Mouse (Mus musculus): ENCODE data around the gene Ncoa3. TPM values are rescaled to one million over a fixed set of nuclear protein-coding genes. Genes with fewer than 3 reads are reported as not detected.

Ncoa3 gene
- polyA plus RNA-seq, 1 experiment from 2014 or later = 11.6 TPM

- no peaks in the 10 kb centered on the region for H3K36me3 ChIP-seq (ENCODE audit: control insufficient read depth, insufficient read depth, low read length)
- no peak overlapping the region for H3K27ac ChIP-seq (ENCODE audit: low read depth, low read length)
- no peaks in the 10 kb centered on the region for H3K27me3 ChIP-seq (replicated peaks; ENCODE audit: control insufficient read depth, insufficient read depth, low read length)
- H3K4me3 ChIP-seq (ENCODE audit: low read length) = no peak overlapping the region
- H3K4me2 ChIP-seq (ENCODE audit: low read length) = no peak overlapping the region
- ATAC-seq = no peak
- H3K9ac ChIP-seq (ENCODE audit: low read depth, low read length) = no peak overlapping the region
- H3K4me1 ChIP-seq (ENCODE audit: control insufficient read depth, insufficient read depth, low read depth, low read length) = peaks cover 5% of the 10 kb centered on the region
- no peaks in the 10 kb centered on the region for H3K9me3 ChIP-seq (ENCODE audit: control insufficient read depth, low read length)
- WGBS = 66% methylated on average over 16 of the region's 16 CpGs
Observed at GRCm38 (mm10) chr2:165982512-165983389, 9.7 kb upstream of the Ncoa3 start.

GRCm38 (mm10) chr2:165984318-165984717 lies 8.1 kb upstream of the Ncoa3 start:
- peaks cover 5% of the 10 kb centered on the region for H3K4me1 ChIP-seq (ENCODE audit: control insufficient read depth, insufficient read depth, low read depth, low read length)
- no peak for ATAC-seq
- 96% methylated on average over 1 of the region's 1 CpGs for WGBS
- no peak overlapping the region for H3K9ac ChIP-seq (ENCODE audit: low read depth, low read length)
- H3K36me3 ChIP-seq (ENCODE audit: control insufficient read depth, insufficient read depth, low read length) = no peaks in the 10 kb centered on the region
- no peaks in the 10 kb centered on the region for H3K9me3 ChIP-seq (ENCODE audit: control insufficient read depth, low read length)
- no peaks in the 10 kb centered on the region for H3K27me3 ChIP-seq (replicated peaks; ENCODE audit: control insufficient read depth, insufficient read depth, low read length)
- no peak overlapping the region for H3K27ac ChIP-seq (ENCODE audit: low read depth, low read length)
- no peak overlapping the region for H3K4me2 ChIP-seq (ENCODE audit: low read length)
- no peak overlapping the region for H3K4me3 ChIP-seq (ENCODE audit: low read length)

GRCm38 (mm10) chr2:165984891-165985290 lies 7.5 kb upstream of the Ncoa3 start:
- WGBS = 91% methylated on average over 6 of the region's 6 CpGs
- H3K4me1 ChIP-seq (ENCODE audit: control insufficient read depth, insufficient read depth, low read depth, low read length) = peaks cover 5% of the 10 kb centered on the region
- no peaks in the 10 kb centered on the region for H3K27me3 ChIP-seq (replicated peaks; ENCODE audit: control insufficient read depth, insufficient read depth, low read length)
- no peak overlapping the region for H3K27ac ChIP-seq (ENCODE audit: low read depth, low read length)
- H3K9me3 ChIP-seq (ENCODE audit: control insufficient read depth, low read length) = no peaks in the 10 kb centered on the region
- H3K4me3 ChIP-seq (ENCODE audit: low read length) = no peak overlapping the region
- H3K9ac ChIP-seq (ENCODE audit: low read depth, low read length) = no peak overlapping the region
- no peaks in the 10 kb centered on the region for H3K36me3 ChIP-seq (ENCODE audit: control insufficient read depth, insufficient read depth, low read length)
- ATAC-seq = no peak
- no peak overlapping the region for H3K4me2 ChIP-seq (ENCODE audit: low read length)

GRCm38 (mm10) chr2:165985581-165985980 lies 6.9 kb upstream of the Ncoa3 start:
- WGBS = 91% methylated on average over 11 of the region's 11 CpGs
- H3K4me1 ChIP-seq (ENCODE audit: control insufficient read depth, insufficient read depth, low read depth, low read length) = peaks cover 5% of the 10 kb centered on the region
- ATAC-seq = no peak
- H3K27ac ChIP-seq (ENCODE audit: low read depth, low read length) = no peak overlapping the region
- H3K27me3 ChIP-seq (replicated peaks; ENCODE audit: control insufficient read depth, insufficient read depth, low read length) = no peaks in the 10 kb centered on the region
- no peak overlapping the region for H3K4me2 ChIP-seq (ENCODE audit: low read length)
- no peak overlapping the region for H3K9ac ChIP-seq (ENCODE audit: low read depth, low read length)
- H3K36me3 ChIP-seq (ENCODE audit: control insufficient read depth, insufficient read depth, low read length) = no peaks in the 10 kb centered on the region
- no peak overlapping the region for H3K4me3 ChIP-seq (ENCODE audit: low read length)
- no peaks in the 10 kb centered on the region for H3K9me3 ChIP-seq (ENCODE audit: control insufficient read depth, low read length)

- Histone ChIP-seq H3K4me3 (ENCODE audit: low read length) (peak overlapping the region; percentile 47), H3K4me1 (ENCODE audit: control insufficient read depth, insufficient read depth, low read depth, low read length) (peaks cover 5% of the 10 kb centered on the region), H3K27ac (ENCODE audit: low read depth, low read length) (peak overlapping the region; percentile 78), H3K9ac (ENCODE audit: low read depth, low read length) (peak overlapping the region; percentile 63), H3K9me3 (ENCODE audit: control insufficient read depth, low read length) (no peaks in the 10 kb centered on the region), H3K4me2 (ENCODE audit: low read length) (peak overlapping the region; percentile 79), H3K36me3 (ENCODE audit: control insufficient read depth, insufficient read depth, low read length) (no peaks in the 10 kb centered on the region), H3K27me3 (replicated peaks; ENCODE audit: control insufficient read depth, insufficient read depth, low read length) (no peaks in the 10 kb centered on the region)
- ATAC-seq = peak; percentile 76
- 1% methylated on average over 23 of the region's 23 CpGs for WGBS
Observed at GRCm38 (mm10) chr2:165986921-165987453, 5.4 kb upstream of the Ncoa3 start.

- ATAC-seq = peak; percentile 56
- Histone ChIP-seq H3K9me3 (ENCODE audit: control insufficient read depth, low read length) (no peaks in the 10 kb centered on the region), H3K27ac (ENCODE audit: low read depth, low read length) (peak overlapping the region; percentile 91), H3K4me3 (ENCODE audit: low read length) (peak overlapping the region; percentile 93), H3K27me3 (replicated peaks; ENCODE audit: control insufficient read depth, insufficient read depth, low read length) (no peaks in the 10 kb centered on the region), H3K36me3 (ENCODE audit: control insufficient read depth, insufficient read depth, low read length) (no peaks in the 10 kb centered on the region), H3K9ac (ENCODE audit: low read depth, low read length) (peak overlapping the region; percentile 95), H3K4me1 (ENCODE audit: control insufficient read depth, insufficient read depth, low read depth, low read length) (peaks cover 6% of the 10 kb centered on the region), H3K4me2 (ENCODE audit: low read length) (peak overlapping the region; percentile 86)
- WGBS = 4% methylated on average over 35 of the region's 35 CpGs
Observed at GRCm38 (mm10) chr2:165993173-165993900, 901 bp downstream of the Ncoa3 start.

- Histone ChIP-seq H3K27ac (ENCODE audit: low read depth, low read length) (no peak overlapping the region), H3K36me3 (ENCODE audit: control insufficient read depth, insufficient read depth, low read length) (no peaks in the 10 kb centered on the region), H3K4me3 (ENCODE audit: low read length) (no peak overlapping the region), H3K4me1 (ENCODE audit: control insufficient read depth, insufficient read depth, low read depth, low read length) (peaks cover 10% of the 10 kb centered on the region), H3K4me2 (ENCODE audit: low read length) (peak overlapping the region; percentile 86; the same call in 1 of the 2 replicates), H3K27me3 (replicated peaks; ENCODE audit: control insufficient read depth, insufficient read depth, low read length) (no peaks in the 10 kb centered on the region), H3K9me3 (ENCODE audit: control insufficient read depth, low read length) (no peaks in the 10 kb centered on the region), H3K9ac (ENCODE audit: low read depth, low read length) (no peak overlapping the region)
- no peak for ATAC-seq
- 95% methylated on average over 4 of the region's 4 CpGs for WGBS
Observed at GRCm38 (mm10) chr2:165994341-165994740, 1.9 kb downstream of the Ncoa3 start.

GRCm38 (mm10) chr2:165995711-165996110 lies 3.3 kb downstream of the Ncoa3 start:
- ATAC-seq = no peak
- no peak overlapping the region for H3K4me3 ChIP-seq (ENCODE audit: low read length)
- H3K27ac ChIP-seq (ENCODE audit: low read depth, low read length) = no peak overlapping the region
- no peaks in the 10 kb centered on the region for H3K36me3 ChIP-seq (ENCODE audit: control insufficient read depth, insufficient read depth, low read length)
- no peak overlapping the region for H3K9ac ChIP-seq (ENCODE audit: low read depth, low read length)
- H3K27me3 ChIP-seq (replicated peaks; ENCODE audit: control insufficient read depth, insufficient read depth, low read length) = no peaks in the 10 kb centered on the region
- no peaks in the 10 kb centered on the region for H3K9me3 ChIP-seq (ENCODE audit: control insufficient read depth, low read length)
- no peak overlapping the region for H3K4me2 ChIP-seq (ENCODE audit: low read length)
- H3K4me1 ChIP-seq (ENCODE audit: control insufficient read depth, insufficient read depth, low read depth, low read length) = peaks cover 21% of the 10 kb centered on the region
- WGBS = 86% methylated on average over 8 of the region's 8 CpGs

- peaks cover 23% of the 10 kb centered on the region for H3K4me1 ChIP-seq (ENCODE audit: control insufficient read depth, insufficient read depth, low read depth, low read length)
- H3K9ac ChIP-seq (ENCODE audit: low read depth, low read length) = no peak overlapping the region
- WGBS = 75% methylated on average over 4 of the region's 4 CpGs
- H3K4me2 ChIP-seq (ENCODE audit: low read length) = no peak overlapping the region
- no peak overlapping the region for H3K27ac ChIP-seq (ENCODE audit: low read depth, low read length)
- H3K9me3 ChIP-seq (ENCODE audit: control insufficient read depth, low read length) = no peaks in the 10 kb centered on the region
- H3K4me3 ChIP-seq (ENCODE audit: low read length) = no peak overlapping the region
- no peaks in the 10 kb centered on the region for H3K36me3 ChIP-seq (ENCODE audit: control insufficient read depth, insufficient read depth, low read length)
- ATAC-seq = no peak
- H3K27me3 ChIP-seq (replicated peaks; ENCODE audit: control insufficient read depth, insufficient read depth, low read length) = no peaks in the 10 kb centered on the region
Observed at GRCm38 (mm10) chr2:165996130-165996529, 3.7 kb downstream of the Ncoa3 start.
